Mouse (Mus musculus) spleen, adult 12 weeks (tissue): ENCODE measurements around the gene Nek4.

Experiments used
- DNase-seq: peaks from one replicate; pipeline ENCODE4 v3.0.0; 2022; ENCODE audit warnings: low spot score

Gene Nek4

DNA sequence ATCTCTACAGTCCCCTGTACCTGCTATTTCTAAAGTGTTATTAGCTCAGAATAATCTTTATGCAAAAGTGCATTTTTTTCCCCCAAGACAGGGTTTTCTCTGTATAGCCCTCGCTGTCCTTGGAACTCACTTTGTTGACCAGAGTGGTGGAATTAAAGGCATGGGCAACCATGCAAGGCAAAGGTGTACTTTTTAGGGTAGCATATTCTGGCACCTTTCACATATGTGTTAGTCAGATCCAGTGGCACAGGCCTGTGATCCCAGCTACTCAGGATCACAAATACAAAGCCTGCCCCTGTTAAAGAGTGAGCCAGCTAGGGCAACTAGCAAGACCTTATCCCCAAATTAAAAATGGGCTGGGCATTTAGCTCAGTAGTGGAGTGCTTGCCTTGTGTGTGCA lies 9.2 kb downstream of the Nek4 start:
- no peak for DNase-seq

DNA sequence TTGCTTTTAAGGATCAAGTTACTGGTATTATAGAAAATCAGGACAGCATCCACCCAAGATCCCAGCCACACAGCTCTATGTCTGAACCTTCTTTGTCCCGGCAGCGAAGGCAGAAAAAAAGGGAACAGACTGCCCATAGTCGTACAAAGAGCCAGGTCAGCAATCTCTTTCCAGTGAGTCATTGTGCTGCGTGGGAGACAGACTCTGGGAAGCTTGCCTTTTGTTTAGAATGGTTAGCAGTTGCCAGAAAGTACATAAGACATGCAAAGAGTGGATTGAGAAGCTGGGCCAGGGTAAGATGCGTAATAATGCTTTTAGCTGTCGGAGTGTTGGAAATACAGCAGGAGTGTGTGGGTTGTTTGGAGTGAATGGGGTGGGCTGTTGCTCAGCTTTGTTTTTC lies 23.0 kb downstream of the Nek4 start:
- DNase-seq: no peak

DNA sequence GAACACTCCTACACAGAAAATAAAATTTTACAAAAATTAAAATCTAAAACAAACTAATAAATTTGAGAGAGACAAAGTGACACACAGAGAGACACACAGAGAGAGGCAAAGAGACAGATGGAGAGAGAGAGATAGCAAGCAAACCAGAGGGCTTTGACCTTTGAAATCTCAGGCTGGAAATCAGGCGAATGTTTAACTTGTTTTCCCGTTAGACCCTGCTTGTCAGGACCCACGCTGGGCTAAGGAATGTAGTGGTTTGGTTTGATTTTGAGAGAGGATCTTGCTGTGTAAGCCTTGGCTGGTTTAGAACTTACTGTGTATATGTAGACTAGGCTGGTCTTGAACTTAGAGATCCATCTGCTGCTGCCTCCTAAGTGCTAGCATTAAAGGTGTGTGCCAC lies 25.0 kb downstream of the Nek4 start:
- DNase-seq: no peak

DNA sequence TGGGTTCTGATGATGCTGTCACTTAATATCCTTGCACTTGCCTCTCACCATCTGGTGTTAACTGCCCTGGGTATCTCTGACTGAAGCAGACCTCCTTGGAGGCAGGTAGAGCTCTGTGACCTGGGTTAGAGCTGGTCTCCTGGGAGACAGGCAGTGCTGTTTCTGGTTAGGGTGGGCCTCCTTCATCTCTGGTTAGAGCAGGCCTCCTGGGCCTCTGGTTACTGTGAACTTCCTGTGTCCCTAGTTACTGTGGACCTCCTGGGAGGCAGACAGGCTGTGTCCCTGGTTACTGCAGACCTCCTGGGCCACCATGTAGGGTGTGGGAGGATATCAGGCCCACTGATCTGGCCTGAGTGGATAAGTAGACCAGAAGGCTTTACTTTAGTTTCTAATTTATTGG lies 45.2 kb downstream of the Nek4 start:
- DNase-seq: no peak

DNA sequence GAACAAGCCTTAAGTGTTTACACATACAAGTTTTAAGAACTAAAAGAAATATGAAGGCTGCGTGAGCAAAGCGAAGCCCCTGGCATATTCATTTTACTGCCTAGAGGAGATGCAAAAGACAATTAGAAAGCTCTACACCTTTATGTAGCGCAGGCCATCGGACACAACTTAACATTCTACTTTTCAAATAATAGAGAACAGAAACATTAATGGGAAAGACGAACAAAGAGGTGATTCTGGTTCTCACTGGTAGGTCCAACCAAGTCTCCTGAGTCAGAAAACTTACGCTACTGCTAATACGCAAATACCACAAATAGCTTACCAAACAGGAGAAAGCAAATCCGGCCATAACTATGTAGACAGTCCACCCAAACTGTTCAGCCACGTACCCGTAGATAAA lies 49.2 kb downstream of the Nek4 start:
- DNase-seq: no peak

DNA sequence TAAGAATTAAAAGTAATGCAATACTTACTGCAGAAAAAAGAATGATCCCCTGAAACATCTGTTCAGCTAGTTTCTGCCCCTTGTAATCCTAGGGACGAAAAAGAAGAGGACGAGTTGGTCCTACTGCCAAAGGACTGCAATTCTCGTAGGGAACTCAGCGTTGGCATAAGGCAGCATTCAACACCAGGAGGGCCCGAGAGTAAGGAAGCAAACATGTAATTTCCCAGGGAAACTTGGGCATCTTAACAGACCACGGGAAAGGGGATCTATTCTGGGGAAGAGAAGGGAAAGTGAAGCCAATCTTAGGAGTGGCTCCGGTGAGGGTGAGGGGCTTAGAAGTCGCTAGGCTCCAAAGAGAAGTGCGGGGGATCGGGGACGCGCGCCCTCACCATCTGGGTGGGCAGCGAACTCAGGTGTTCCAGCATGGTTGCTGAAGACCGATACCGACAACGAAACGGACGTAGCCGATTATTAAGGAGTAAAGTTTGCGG lies 49.7 kb downstream of the Nek4 start:
- DNase-seq: no peak

DNA sequence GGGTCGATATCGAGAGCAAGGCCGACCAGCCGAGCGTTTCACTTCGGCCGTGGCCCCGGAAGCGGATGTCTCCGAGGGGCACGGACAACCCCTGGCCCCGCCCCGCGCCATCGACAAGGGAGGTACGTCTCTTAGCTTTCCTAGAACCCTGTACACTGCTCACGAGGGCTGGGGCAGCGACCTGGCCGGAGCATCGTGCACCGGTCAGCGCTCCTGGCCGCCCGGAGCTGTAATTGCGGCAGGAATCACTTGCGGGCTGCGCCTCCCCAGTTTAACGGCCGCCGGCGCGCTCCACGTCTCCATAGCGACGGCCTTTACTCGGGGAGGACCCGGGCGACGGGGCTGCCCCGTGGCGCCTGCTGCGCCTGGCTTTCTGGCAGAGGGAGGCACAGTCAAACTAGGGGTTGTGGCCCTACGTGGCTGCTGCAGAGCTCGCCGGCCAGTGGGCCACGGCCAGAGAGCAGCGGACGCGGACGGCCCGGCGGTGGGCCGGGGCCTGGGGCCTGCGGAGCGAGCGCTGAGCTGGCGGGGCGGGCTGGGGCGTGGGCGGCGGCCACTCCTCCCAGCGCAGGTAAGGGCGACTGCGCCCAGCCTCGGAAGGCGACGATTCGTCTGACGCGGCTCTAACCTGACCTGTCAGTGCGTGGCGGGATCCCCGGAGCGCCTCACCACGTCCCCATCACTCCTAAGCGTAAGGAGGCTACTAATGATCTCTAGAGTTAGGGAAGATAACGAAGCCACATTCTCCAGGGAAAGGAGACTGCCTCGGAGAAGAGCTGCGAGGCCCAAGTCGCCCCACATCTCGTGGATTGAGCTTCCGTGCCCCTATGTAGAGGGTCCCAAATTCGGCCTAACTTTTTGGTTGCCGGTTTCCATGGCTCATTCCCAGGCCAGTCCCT lies 50.4 kb downstream of the Nek4 start, which contains the start of the genes Glt8d1 and Spcs1:
Gene Glt8d1 (plus strand): TSS at position 94 of the 899 bp plus-strand sequence.
Gene Spcs1 (minus strand): TSS at position 366 of the 899 bp plus-strand sequence.
- DNase-seq: peak; percentile 87

DNA sequence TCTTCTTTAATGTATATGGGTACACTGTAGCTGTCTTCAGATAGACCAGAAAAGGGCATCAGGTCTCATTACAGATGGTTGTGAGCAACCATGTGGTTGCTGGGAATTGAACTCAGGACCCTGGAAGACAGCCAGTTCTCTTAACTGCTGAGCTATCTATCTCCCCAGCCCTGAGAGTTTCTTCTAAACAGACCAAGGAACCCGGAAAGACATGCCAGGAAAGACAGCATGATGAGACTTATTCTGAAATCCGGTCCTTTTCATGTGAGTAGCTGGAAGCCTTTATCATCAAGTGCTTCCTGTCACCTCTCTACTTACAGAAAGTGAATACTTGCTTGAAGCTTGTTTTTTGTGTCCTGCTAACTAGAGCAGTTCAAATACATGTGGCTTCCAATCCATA lies 53.4 kb downstream of the Nek4 start:
- DNase-seq: no peak

DNA sequence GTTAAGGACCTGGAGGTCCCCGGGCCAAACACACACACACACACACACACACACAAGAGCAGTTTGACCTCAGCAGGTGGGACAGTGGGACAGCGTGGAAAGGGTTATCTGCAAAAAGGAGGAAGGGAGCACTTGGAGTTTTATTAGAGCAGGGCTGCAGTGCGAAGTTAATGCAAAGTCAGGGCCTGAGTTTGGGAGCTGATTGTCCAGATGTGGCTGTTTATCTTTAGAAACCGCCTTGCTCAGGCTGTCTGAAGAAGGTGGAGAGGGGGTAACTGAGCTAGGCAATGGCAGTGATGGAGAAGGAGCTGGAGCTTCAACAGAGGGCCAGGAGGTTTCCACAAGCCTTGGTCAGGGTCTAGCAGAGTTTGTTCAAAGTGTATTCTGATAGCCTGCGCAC lies 55.6 kb downstream of the Nek4 start:
- DNase-seq: no peak

DNA sequence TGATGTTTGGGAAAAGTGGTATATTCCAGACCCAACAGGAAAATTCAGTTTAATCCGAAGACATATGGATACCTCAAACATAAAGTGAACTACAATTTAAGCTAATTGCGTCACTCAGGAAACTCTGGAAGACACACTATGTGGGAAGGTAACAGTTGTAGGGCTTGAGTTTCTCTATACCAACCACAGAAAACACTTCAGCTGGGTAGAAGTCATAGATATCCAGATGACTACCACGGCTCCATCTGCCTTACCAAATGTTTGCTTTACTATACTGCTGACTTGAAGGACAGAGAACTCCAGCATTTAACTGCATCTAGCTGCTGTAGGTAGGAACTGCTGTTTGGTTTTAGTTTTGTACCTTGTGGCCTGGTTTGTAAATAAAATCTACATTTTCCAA lies 60.4 kb downstream of the Nek4 start:
- DNase-seq: no peak

DNA sequence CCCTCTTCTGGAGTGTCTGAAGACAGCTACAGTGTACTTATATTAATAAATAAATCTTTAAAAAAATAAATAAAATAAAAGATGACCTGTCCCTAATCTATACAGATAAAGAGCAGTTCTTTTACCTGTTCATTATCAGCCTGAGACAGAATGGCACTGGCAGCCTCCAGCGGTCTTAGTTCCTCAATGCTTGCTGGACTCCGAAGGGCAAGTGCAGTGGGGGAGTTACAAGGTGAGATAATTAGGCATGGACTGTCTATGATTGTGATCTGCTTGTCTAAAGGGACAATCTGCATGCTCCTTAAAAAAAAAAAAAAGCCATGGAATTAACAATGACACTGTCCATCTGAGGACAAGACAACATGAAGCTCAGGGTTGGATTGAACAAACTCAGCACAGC lies 62.8 kb downstream of the Nek4 start:
- no peak for DNase-seq

DNA sequence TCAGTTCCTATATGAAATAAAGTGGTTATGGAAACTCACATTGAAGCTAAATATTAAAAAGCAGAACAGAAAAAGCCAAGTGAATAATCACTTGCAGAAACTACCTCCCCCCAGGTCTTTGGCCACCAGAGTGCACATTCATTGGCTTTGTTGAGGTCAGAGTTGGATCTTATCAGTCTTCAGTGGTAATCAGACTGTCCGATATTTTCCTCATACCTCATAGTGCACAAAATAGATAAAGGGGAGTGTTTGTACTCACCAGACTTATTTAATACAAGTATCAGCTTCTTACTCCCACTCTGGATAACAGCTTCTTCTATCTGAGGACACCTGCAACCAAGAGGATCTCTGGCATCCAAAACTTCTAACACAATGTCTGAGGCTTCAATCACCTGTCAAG lies 64.9 kb downstream of the Nek4 start:
- DNase-seq: no peak

DNA sequence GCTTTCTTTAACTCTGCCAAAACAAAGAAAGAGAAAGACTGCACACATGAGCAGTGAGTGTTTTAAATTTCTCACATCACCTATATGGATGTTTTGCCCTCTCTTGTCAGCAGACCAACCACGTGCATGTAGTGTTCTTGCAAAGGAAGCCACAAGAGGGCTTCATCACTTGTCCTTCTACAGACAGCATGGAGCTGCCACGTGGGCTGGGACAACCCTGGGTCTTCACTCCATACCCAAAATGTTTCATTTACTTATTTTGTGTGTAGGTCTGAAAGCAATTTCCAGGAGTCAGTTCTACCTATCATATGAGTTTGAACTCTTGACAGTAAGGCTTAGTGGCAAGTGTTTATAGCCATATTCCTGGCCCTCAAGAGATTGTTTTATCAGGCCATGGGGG lies 66.7 kb downstream of the Nek4 start:
- DNase-seq: no peak

DNA sequence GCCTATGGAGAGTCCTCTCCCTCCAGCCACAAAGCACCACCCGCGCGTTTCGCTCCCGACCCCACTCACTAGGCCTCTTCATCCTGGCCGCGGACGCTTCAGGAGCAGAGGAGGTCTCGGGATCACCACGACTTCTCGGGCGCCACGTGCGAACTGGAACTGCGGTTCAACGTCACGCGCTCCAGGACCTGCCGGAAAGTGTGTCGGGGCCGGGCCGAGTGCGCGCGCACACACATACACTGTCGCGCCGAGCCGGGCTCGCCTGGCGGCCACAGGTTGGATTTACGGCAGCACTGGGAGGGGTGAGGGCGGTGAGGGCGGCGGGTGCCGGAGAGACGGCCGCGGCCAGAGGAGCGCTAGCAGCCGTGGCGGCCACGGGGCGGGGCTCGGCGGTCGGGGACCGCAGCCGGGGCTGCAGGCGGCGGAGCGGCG lies 67.7 kb downstream of the Nek4 start, which contains the start of the genes Pbrm1 and Gnl3:
Gene Pbrm1 (plus strand): TSS at position 279 of the 432 bp plus-strand sequence.
Gene Gnl3 (minus strand): TSS at position 293 of the 432 bp plus-strand sequence.
- peak; percentile 96 for DNase-seq

DNA sequence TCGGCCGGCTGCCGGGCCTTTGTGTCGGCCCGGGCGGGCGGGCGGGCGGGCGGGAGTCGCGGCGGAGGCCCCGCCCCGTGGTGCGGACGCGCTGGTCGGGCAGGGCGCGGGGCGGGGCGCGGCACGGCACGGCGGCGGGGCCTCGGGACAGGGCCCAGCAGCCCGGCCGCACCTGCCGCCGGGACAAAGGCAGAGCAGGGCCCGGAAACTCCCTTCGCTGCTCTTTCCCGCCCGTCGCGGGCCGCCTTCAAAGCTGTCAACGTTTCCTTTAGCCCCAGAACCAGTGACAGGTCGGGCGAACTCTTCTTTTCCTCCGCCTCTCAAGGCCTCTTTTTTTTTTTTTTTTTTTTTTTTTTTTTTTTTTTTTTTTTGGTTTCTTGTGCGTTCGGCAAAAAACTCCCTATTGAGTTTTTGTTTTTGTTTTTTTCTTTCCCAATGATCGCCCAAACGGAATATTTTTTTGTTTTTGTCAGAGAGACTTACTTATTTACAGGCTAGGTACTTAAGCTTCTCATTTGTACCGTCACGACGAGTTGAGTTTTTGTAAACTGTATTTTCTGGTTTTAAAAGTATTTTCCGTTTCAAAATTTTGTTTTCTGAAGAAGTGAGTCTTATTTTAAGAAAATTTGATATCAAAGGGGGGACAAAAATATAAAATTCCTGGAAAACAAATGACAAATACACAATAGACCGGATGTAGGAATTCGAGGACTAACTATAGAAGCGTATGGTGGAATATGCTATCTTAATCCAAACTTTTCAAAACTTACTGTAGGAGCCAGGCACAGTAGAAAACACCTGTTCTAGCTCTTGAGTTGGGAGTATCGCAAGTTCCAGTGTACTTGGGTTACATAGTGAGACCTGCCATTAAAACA lies 68.4 kb downstream of the Nek4 start:
- peak; percentile 82 for DNase-seq

DNA sequence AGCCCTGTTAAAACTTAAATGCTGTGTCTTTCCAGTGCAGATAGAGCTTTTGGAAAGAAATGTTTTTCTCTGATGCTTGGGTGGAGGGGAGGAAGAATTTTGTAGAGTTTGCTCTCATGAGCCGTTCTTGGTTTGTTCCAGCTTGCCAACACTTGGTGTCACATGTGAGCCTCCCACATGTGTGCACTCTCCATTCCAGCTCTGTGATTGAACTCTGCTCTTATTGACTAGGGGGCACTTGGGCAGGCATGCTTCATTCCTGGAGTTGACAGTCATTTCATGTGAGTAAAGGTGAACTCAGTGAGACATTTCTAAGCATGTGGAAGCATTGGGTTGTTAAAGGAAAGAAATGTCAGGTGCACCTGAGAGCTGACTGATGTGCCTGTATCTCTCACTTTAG lies 71.4 kb downstream of the Nek4 start:
- DNase-seq: no peak

DNA sequence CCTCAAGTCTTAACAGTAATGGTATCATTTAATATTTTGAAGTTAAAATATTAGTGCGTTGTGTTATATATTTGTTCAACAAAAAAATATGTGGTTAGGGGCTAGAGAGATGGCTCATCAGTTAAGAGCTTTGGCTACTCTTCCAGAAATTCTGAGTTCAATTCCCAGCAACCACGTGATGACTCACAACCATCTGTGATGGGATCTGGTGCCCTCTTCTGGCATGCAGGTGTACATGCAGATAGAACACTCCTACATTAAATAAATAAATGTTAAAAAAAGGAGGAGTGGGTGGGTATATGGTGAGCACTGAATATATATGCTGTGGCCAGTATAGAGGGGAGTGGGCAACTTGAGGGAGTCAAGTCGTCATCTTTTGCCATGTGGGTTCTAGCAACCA lies 74.6 kb downstream of the Nek4 start:
- DNase-seq: no peak
